Mouse (Mus musculus): ENCODE results near the gene Apom.

Apom gene

DNA sequence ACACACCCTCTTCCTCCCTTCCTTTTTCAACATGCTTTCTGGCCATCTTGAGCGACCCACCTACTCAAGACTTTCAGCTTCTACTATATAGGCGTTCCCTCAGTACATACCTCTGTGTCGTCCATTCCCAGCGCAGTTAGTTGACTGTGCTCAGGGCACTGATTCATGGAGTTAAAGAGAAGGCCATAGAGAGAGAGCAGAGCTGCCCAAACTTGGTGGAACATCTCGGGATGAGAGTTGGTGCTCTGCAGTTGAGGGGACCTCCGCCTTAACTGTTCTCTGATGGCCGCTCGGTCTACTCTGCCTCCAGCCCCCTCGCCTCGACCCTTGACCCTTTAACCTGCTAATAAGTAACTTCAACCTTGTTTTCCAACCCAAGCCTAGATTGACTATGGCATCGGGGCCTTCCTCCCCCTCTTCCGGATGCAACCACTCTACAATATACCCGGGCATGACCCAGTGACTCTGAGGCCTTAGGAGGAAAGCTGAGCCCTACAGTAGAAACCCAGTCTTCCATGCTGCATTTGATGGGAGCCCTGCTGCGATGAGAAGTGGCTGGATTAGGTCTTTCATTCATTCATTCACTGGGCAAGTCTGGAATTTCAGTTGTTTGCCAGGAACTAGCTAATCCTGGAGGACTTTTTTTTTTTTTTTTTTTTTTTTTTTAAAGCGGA is at the start of gene Apom:
Gene Apom, minus strand, starts transcription at position 551 of the 674 bp plus-strand sequence.
- no peak for DNase-seq

DNA sequence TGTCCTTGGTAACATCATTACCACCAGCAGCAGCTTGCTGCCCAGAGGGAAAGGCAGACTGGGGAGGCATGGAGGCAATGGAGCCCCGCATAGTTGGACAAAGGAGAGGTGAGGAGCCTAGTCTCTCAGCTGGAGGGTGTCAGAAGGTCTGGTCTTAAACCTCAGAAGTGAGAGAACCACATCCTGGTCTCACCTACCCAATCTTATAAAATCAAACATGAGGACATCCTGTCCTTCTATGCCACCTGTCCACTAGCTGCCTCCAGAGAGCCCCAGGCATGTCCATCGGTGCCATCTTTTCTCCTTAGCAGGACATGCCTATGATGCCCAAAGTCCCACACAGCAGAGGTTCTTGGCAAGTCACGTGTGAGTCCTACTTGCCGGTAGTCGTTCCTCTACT is 48.2 kb upstream of the Apom start:
- no peak for DNase-seq

DNA sequence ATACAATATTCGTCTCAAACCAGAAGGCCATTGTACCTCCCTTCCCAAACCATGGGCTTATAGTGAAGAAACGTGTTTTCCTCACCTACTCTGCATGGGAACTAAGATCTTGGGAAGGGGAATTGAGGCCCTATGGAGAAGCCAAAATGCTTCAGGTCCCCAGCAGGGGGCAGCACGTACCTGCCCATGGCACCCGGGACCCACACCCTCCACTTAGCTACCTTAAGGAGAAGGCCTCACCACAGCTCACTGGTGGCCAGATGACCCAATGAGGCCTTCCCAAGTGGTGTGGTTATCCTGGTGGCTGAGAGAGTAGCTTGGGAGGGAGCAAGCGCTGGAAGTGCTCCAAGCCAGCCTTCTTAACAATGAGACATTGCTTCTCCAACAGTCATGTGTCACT is 46.7 kb upstream of the Apom start:
- peak; percentile 88 for DNase-seq

DNA sequence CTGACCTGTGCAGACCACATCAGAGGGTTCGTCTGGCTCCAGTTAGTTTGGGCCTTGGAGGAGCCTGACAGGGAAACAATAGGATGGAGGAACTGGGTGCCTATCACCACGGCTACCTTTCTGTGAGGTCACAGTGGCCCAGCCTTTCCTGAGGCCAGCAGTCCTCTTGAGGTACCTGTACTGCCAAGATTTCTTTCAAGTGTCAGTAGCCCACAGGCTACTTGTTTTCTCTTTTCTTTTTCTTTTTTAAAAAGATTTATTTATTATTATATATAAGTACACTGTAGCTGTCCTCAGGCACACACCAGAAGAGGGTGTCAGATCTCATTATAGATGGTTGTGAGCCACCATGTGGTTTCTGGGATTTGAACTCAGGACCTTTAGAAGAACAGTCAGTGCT is 44.1 kb upstream of the Apom start, which contains the start of gene Aif1:
Gene Aif1, minus strand, starts transcription at position 101 of the 400 bp plus-strand sequence.
- no peak for DNase-seq

GRCm38 (mm10) chr17:35175382-35175781 is 43.5 kb upstream of the Apom start:
- DNase-seq, result no peak

DNA sequence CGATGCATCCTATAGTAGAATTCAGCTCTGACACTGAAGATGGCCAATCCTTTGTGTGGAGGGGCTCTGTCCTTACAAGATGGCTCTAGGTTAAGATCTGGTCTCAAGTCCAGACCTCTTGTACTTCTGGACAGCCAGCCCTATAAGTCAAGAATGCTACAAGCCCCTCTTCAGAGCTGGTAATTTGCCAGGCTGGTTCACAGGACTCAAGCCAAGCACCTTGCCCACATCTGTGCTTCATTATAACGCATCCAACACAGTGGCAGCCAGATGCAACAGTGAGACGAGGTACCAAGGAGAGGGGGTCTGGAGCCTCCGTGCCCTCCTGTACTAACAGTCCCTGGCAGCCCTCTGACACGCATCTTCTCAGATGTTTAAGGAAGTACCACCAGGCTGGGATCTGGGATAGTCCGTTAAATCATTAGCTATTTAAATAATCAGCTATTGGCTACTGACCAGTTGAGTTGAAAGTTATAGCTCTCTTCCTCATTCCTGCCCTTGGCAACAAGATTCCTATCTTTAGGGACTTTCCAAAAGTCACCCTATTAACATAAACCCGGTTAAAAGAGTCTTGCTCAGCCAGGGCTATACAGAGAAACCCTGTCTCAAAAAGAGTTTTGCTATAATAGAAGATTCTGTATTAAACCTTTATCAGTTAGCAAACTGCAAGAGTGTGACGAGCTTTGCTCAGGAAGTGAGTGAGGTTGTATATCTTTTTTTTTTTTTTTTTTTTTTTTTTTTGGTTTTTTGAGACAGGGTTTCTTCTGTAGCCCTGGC is 42.5 kb upstream of the Apom start:
- DNase-seq, result no peak

DNA sequence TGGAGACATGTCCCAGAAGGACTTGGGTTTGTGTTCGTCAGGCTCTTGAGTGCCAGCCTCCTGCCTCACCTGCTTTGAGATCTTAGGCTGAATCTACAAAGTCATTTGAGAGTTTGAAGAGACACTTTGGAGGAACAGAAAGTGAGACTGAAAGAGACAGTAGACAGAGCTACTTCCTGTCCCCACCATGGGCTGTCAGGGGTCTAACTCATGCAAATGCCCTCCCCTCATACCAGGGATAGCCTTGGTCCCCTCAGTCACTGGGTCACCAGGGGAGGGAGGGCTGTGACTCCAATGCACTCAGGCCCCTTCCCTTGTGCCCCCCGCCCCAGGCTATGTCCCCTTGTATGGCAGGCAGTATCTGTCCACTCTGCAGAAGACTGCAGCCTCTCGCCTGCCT is 41.5 kb upstream of the Apom start:
- no peak for DNase-seq

DNA sequence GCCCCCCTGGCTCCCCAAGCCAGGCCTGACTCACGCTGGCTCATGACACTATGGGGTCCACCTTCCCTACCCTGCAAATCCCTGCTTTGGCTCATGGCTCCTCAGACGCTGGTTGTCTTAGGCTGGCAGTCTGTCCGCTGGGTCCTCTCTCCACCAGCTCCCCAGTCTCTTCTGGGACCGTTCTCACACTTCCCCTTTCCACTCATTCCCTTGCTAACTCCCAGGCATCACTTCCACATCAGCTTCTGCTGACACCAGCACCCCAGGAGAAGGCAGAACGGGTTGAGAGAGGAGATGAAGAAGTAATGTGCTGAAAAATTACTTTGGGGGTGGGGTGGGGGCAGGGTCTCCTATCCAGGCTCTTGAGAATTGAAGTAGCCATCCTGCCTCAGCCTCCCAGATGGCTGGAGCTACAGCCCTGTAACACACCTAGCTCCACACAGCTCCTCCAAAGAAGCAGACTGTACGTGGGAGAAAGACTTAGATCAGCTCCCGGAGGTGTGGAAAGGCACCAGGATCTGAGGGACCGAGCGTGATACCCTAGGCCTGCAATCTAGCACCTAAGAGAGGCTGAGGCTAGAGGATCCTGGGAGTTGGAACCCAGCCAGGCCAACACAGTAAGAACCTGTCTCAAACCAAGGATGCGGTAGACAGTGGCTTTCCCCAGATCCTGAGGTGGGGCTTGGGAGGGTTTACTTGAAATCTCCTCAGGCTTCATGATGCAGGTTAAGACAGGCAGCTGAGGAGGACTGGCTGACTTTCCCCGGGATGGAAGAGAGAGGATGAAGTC is 40.8 kb upstream of the Apom start:
- no peak for DNase-seq

DNA sequence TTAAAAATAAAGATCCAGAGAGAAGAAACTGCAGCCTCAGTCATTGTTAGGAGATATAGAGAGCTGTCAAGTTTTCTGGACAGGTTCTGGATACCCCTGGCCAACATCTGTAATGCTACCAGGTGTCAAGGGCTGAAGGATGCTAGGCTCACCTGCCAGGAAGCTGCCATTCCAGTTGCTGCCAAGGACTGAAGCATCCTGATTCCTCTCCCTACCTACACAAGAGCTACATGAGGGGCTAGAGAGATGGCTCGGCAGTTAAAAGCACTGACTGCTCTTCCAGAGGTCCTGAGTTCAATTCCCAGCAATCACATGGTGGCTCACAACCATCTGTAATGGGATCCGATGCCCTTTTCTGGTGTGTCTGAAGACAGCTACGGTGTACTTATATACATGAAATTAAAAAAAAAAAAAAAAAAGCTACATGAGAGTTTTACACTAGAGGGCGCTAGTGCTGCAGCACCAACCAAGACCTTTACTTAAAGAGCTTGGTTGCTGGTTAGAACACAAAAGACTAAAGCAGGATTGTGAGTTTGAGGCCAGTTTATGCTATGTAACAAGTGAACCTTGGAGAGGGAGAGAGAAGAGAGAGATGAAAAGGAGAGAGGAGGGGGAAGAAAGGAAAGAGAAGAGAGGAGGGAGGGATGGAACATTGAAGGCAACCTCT is 36.8 kb upstream of the Apom start:
- DNase-seq, result peak; percentile 50

DNA sequence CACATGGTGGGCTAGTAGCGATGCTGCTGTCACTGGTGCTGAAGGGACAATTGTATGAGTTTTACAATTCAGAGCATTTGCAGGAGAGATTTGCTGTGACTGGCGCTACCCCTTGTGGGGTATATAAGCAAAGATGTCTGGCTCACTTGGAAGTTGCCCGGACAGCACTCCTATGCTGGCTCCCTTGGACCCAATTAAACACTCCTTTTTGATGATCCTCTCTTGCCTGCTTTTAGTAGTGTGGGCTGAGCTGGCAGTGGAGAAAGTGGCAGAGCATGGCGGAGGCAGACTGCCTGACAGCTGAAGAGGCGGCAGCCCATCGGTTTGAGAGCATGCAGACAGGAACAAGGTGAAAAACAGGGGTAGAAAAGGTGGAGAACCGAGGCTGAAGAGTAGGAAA is 35.9 kb upstream of the Apom start:
- no peak for DNase-seq

DNA sequence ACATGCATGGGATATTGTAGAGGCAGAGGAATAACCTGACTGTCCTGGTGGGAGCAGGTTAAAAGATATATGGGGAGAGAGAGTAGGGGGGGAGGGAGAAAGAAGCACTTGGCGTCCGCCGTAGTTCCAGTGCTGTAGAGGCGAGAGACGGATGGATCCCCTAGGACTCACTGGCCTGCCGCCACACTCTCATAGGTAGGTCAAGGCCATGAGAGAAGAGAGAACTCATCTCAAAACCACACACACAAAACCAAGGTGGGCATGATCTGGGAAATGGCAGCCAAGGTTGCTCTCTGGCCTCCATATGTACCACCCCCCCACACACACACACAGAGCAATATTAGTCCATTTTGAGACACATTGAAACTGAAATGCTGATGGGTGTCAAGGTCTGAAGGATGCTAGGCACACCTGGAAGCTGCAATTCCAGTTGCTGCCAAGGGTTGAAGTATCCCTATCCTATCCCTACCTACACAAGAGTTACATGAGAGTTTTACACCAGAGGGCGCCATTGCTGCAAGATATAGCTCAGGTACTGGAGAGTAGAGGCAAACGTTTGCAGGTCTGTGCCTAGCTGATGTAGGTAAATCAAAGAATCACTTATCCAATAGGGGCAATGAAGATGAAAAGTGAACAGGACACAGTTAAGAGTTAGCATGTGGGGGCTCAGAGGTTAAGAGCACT is 34.6 kb upstream of the Apom start:
- peak; percentile 83 for DNase-seq

GRCm38 (mm10) chr17:35165451-35166155 is 33.8 kb upstream of the Apom start:
- DNase-seq, result no peak

DNA sequence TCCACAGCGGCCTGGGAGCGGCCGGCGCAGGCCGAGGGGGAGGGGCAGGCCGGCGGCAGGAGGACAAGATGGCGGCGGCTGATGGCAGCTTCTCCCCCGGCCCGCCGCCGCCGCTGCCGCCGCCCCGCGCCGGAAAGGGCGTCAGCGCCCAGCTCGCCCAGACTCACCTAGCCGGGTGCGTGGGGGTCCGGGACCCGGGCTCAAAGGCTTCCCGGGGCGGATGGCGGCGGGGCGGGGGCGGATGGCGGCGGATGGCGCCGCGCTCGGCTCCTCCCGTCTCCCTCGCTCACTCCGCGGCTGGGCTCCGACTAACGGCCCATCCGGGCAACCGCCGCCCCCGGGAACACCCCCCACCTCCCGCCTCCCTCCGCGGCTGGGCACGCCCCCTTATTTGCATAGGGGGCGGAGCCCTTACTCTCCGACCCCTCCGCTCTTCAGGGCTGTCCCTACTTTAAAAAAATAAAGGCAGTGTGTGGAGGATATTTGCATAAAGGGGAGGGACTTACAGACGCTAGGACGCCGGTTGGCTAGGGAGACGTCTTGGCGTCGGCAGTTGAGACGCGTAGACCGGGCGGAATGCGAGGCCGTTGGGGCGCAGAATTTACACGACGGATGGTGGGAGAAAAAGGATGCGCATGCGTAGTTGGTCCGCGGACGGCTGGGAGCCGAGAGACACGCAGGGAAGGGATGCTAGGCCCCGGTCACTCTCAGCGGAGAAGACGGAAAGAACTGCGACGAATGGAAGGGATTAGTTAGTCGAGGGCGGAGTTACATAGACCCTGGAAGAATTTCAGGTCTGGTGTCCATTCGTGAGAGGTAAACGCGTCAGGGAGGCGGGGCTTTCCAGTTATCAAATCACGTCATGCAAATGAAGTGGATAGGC is 33.0 kb upstream of the Apom start, which contains the start of gene Prrc2a:
Gene Prrc2a, minus strand, starts transcription at position 330 of the 883 bp plus-strand sequence.
- DNase-seq, result peak; percentile 97

DNA sequence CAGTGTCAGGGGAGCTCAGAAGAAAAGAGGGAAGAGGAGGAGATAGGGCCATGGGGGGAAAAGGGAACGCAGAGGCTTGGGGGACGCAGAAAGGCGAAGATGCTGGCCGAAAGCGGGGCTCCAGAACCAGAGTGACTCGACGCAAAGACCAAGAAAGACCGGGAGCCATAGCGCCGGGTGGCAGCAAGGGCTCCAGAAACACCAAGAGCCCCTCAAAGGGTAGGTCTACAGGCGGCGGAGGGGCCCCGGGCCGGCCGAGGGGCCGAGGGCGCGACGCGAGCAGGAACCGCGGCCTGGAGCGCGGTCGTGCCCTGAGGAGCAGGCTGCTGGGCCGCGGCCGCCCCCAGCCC is 32.3 kb upstream of the Apom start:
- no peak for DNase-seq

GRCm38 (mm10) chr17:35163326-35164081 is 31.7 kb upstream of the Apom start:
- no peak for DNase-seq

DNA sequence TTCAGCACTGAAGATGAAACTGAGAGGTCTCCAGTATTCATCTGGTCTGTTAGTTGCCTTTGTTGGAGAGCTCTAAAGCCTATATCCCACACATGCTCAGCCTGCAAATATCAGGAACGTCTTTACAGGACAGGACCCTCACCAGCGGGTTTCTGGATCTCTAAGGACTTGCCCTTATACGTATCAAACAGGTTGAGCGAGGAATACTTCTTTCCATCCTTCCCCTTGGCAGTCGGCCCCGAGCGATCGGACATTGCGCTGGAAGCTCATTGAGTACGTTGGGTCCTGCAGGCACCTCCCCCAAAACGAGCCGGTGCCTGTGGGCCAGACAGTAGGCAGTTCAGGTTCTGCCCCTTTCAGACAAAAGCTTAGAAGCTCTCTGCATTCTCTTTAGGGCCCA is 30.9 kb upstream of the Apom start:
- DNase-seq, result no peak

DNA sequence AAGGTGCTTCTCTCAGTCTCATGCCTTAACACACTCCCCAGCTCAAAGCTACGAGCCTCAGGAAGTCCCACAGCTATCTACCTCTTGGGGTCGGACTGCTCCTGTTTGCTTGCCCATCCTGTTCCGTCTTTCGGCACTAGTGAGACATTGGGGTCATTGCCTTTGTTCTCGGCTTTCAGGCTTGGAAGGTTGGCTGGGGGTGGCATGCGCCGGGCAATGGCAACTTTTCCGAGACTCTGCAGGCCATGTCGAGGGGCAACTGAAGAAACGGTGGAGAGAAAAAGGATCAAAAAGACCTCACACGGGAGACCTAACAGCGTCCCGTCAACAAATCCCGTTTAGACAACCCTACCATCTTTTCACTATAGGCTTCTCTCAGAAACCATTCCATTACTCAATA is 30.3 kb upstream of the Apom start:
- DNase-seq, result no peak

DNA sequence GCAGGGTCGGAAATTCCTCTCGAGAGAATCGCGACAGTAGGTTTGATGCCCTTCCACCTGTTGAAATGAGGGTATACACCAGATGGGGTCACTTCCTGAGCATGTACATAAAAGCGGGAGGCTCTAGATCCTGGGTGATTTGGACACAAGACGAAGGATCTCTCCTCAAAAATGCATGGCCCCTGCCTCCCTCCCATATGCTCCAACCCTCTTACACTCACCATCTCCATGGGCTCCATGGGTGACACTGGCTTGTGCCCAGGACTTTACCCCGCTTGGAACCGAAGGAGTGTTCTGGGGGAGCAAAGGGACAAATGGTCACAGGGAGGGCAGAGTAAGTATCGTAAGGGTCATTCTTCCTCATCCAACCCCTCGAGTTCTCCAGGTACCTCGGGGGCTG is 29.6 kb upstream of the Apom start:
- DNase-seq, result no peak

DNA sequence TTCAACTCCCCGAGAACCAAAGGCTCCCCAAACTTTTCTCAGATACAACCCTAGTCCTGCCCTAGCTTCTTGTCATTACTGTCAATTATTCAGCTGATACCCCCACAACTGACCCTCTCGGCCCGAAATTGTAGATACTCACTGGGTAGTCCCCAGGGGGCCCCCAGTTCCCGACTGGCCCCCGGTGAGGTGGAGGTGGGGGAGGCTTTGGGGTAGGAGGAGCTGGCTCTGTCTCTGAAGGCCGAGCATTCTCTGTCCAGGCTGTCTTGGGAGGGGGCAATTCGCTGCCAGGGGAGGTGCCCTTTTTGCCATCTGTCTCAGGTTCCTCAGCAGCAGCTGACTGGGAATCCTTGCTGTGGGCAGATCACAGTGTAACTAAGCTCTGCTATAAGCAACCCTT is 27.8 kb upstream of the Apom start:
- DNase-seq, result no peak
